Mouse (Mus musculus): ENCODE data around the gene Slc12a8.

Gene Slc12a8

GRCm38 (mm10) chr16:33706111-33706890, 189.2 kb downstream of the Slc12a8 start:
- in situ Hi-C loops (cut with MboI; ENCODE audit: low pct_unique_long_range_greater_than_20kb in 1 of 2, low sequenced_read_pairs in 2 of 2, unreplicated experiment in 1 of 2) = no loop called here

- in situ Hi-C loops (cut with MboI; ENCODE audit: low pct_unique_long_range_greater_than_20kb in 1 of 2, low sequenced_read_pairs in 2 of 2, unreplicated experiment in 1 of 2) = no loop called here
These were observed 190.9 kb downstream of the Slc12a8 start for GRCm38 (mm10) chr16:33708031-33708430.

- in situ Hi-C loops (cut with MboI; ENCODE audit: low pct_unique_long_range_greater_than_20kb in 1 of 2, low sequenced_read_pairs in 2 of 2, unreplicated experiment in 1 of 2) = no loop called here
These were observed 191.7 kb downstream of the Slc12a8 start for GRCm38 (mm10) chr16:33708585-33709397.
